Mouse (Mus musculus) spleen, adult 2 months (tissue): ENCODE data around the gene Gjb2. TPM values are rescaled to one million over a fixed set of nuclear protein-coding genes. Genes with fewer than 3 reads are reported as not detected.
"Not testable (repeated sequence)": the region's sequence is repeated elsewhere in the genome, so short reads cannot be mapped to it uniquely, and the experiment has no call there.

Experiments
- DNase-seq, 2 experiments: peaks; one replicate each; pipeline versions ENCODE4 v3.0.0 to v3.0.0-alpha.2; 2012 to 2021; ENCODE audit warnings: low spot score in 2 of 2, low read depth in 1 of 2
- H3K27ac ChIP-seq: fragments of 200-500 bp; 2 replicates; pipeline ENCODE4 v1.5.1; 2012; ENCODE audit warnings: low read length, inconsistent platforms; ENCODE audit not compliant: insufficient read depth
- H3K27me3 ChIP-seq: fragments of 200-500 bp; 2 replicates; pipeline ENCODE4 v1.6.1; 2012; ENCODE audit warnings: mild to moderate bottlenecking, moderate library complexity, low read length, inconsistent platforms; ENCODE audit not compliant: control insufficient read depth, insufficient read depth
- H3K36me3 ChIP-seq: fragments of 200-500 bp; 2 replicates; pipeline ENCODE4 v1.6.1; 2012; ENCODE audit warnings: mild to moderate bottlenecking, low read length, inconsistent platforms; ENCODE audit not compliant: control insufficient read depth, insufficient read depth
- H3K4me1 ChIP-seq: fragments of 200-500 bp; 2 replicates; pipeline ENCODE4 v1.6.1; 2011; ENCODE audit warnings: inconsistent platforms; ENCODE audit not compliant: control insufficient read depth, insufficient read depth, insufficient read length
- H3K4me3 ChIP-seq: fragments of 200-500 bp; 2 replicates; pipeline ENCODE4 v1.5.1; 2011; ENCODE audit warnings: mild to moderate bottlenecking, inconsistent platforms; ENCODE audit not compliant: insufficient read depth, insufficient read length; ENCODE audit errors: extremely low read depth
- CTCF ChIP-seq: fragments of 200-500 bp; IDR thresholded peaks from 2 replicates; pipeline ENCODE4 v1.5.1; 2011; ENCODE audit warnings: mild to moderate bottlenecking, inconsistent platforms; ENCODE audit not compliant: insufficient read depth, insufficient read length, insufficient replicate concordance; ENCODE audit errors: extremely low read depth
- POLR2A ChIP-seq: fragments of 200-500 bp; IDR thresholded peaks from 2 replicates; pipeline ENCODE4 v1.6.1; 2011; ENCODE audit warnings: low read depth, low read length, inconsistent platforms
- WGBS: fragments of 180-500 bp; shearing (Covaris S2); methylation state at CpG from one replicate; pipeline ENCODE4 v1.1.7; 2018; 5-methylcytosine and 5-hydroxymethylcytosine counted together
- polyA plus RNA-seq: library from polyadenylated mRNA; depleted of rRNA; stranded (reverse); fragments of >200 nt; gene quantifications from 2 replicates; pipeline ENCODE4 v1.2.3, GENCODE M21; 2012; rRNA removed

Gene Gjb2
- polyA plus RNA-seq, 1 experiment, result 0.49 TPM

DNA sequence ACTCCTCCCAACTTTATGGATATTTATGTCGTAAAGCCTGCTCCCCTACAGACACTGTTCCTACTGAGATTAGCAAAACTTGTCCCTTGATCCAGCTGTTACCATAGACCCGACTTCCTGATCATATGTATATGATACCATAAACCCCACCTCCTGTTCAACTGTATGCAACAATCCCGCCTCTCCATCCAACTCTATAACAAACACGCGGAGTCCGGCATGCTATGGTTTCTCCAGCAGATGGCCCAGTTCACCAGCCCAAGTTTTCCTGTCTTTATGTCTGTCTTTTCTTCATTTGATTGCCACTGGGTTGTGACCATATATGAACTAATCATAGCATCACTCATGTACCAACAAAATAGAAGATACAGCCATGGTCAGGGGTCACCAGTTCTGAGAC lies 29.0 kb downstream of the Gjb2 start:
- Histone ChIP-seq H3K27me3 (no peaks in the 10 kb centered on the region), H3K27ac (no peak overlapping the region), H3K4me3 (no peak overlapping the region), H3K4me1 (no peaks in the 10 kb centered on the region), H3K36me3 (no peaks in the 10 kb centered on the region)
- 83% methylated on average over 6 of the region's 6 CpGs for WGBS
- no peak for DNase-seq
- TF ChIP-seq CTCF, result no peak
- TF ChIP-seq POLR2A, result no peak

DNA sequence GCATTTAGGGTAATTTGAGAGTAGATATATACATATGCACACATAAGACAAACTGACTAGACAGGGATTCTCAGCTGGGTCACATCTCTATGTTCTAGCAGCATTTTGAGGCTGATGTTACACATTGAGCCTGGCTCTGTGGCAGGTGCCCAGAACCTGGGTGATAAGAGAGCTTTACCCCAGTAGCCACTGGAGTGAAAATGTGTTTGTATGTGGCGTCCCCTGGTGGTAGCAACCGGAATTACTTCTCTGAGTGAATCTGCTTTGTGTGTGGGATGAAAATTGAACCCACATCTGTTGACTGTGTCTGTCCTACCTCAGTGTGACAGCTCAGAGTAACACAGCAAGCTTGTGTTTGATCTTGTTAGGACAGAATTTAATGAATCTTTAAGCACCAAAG lies 34.6 kb downstream of the Gjb2 start:
- TF ChIP-seq CTCF, result 0 out of 2 replicates have a peak, but pooled peaks have one; percentile 9
- not testable (repeated sequence) for H3K4me1 ChIP-seq
- WGBS, result 1% methylated on average over 2 of the region's 2 CpGs

DNA sequence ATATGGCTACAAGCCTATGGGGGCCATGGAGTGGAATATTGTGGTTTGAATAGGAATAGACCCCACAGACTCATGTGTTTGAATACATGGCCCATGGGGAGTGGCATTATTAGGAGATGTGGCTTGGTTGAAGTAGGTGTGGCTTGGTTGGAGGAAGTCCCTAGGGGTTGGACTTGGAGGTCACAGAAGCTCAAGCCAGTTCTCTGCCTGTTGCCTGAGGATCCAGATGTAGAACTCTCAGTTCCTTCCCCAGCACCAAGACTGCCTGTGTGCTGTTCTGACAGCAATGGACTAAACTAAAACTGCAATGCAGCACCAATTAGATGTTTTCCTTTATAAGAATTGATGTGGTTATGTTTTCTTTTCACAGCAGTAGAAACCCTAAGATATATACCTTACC lies 38.4 kb downstream of the Gjb2 start:
- DNase-seq, result no peak
- Histone ChIP-seq H3K4me1 (no peaks in the 10 kb centered on the region), H3K27ac (no peak overlapping the region), H3K36me3 (no peaks in the 10 kb centered on the region), H3K4me3 (no peak overlapping the region), H3K27me3 (no peaks in the 10 kb centered on the region)
- TF ChIP-seq POLR2A (no peak), CTCF (no peak)

More for the DNA sequence above, 34.6 kb downstream of the Gjb2 start:
- H3K27ac ChIP-seq, H3K27me3 ChIP-seq, H3K36me3 ChIP-seq, H3K4me3 ChIP-seq: not testable (repeated sequence)
- peak in 1 of 2 experiments; percentile 9 for DNase-seq

GRCm38 (mm10) chr14:57060052-57060451 lies 44.5 kb downstream of the Gjb2 start:
- peak in 1 of 2 experiments; percentile 30 for DNase-seq
- not testable (repeated sequence) for H3K27me3 ChIP-seq, H3K27ac ChIP-seq, H3K36me3 ChIP-seq, H3K4me3 ChIP-seq, H3K4me1 ChIP-seq
- WGBS, result 0% methylated on average over 1 of the region's 1 CpGs
- peak; percentile 37; the same call in 1 of the 2 replicates for TF ChIP-seq CTCF

DNA sequence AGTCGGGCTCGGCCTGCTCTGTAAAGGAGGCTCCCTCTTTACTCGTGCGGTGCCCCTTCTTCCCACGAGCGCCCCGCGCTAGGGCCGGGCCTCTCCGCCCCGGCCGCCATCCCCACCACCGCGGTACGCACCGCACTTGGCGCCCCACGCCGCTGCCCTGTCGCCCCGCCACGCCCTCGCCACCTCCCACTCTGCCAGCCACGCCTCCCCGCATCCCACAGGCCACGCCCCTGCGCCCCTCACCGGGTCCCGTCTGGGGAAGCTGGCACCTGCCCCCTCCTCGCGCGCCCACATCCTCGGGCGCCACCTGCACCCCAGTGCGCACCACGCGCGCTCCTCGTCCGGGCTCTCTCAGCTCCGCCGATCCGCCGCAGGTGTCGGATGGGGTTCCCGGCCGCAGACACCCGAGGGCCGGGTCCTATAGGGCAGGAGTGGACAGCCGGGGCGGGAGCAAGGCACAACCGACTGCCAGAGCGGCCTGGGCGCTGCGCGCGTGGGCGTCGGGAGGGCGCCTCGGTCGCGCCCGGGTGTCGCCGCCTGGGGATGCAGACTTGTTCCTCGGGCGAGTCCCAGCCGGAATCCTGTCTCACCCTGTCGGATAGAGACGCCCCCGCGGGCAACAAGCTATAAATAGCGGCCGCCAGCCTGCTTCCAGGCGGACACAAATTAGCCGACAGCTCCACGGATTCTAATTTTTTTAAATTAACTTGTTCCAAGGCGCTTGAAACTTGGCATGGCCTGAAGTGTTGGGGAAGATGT lies 46.8 kb downstream of the Gjb2 start, which contains the start of gene Gja3:
Gene Gja3 (minus strand): TSS at position 538 of the 759 bp plus-strand sequence.
- TF ChIP-seq CTCF (no peak), POLR2A (no peak)
- Histone ChIP-seq H3K27me3 (peaks cover 4% of the 10 kb centered on the region), H3K4me3 (no peak within 1 kb of the TSS), H3K27ac (no peak within 1 kb of the TSS), H3K4me1 (peaks cover 4% of the 10 kb centered on the region; the same call in 1 of the 2 replicates), H3K36me3 (no peaks in the 10 kb centered on the region)
- DNase-seq, result no peak
- 3% methylated on average over 77 of the region's 79 CpGs for WGBS

GRCm38 (mm10) chr14:57057204-57057562 lies 47.3 kb downstream of the Gjb2 start:
- Histone ChIP-seq H3K4me3 (no peak overlapping the region), H3K4me1 (peaks cover 4% of the 10 kb centered on the region; the same call in 1 of the 2 replicates), H3K27me3 (peaks cover 4% of the 10 kb centered on the region), H3K27ac (no peak overlapping the region), H3K36me3 (no peaks in the 10 kb centered on the region)
- 10% methylated on average over 18 of the region's 19 CpGs for WGBS
- DNase-seq, result no peak
- no peak for TF ChIP-seq CTCF
- no peak for TF ChIP-seq POLR2A

DNA sequence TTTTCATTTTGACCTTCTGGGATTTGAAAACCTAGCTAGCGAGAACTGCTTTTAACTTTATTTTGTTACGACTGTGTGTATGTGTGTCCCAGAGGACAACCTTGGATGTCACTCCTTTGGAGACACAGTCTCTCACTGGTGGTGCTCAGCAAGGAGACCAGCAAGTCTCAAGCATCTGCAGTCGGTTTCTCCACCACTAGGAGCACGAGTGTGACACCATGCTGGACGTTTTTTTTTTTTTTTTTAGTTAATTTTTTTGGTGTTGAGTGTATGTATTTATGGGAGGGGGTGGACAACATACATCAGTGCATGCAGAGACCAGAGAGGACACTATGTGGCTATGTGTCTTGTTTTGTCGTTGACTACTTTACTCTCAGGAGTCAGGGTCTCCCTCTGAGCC lies 51.8 kb downstream of the Gjb2 start:
- WGBS, result 64% methylated on average over 6 of the region's 6 CpGs
- DNase-seq, result no peak
- Histone ChIP-seq H3K27ac (no peak overlapping the region), H3K27me3 (peaks cover 3% of the 10 kb centered on the region), H3K36me3 (no peaks in the 10 kb centered on the region), H3K4me1 (peaks cover 3% of the 10 kb centered on the region; the same call in 1 of the 2 replicates), H3K4me3 (no peak overlapping the region)
- TF ChIP-seq CTCF (no peak), POLR2A (no peak)

Other genes starting within 250 kb of the Gjb2 start
- 5.0 and 6.6 TPM in 2 replicates for gene Zmym2, start 218.0 kb downstream of the Gjb2 start, polyA plus RNA-seq
- not detected in 2 replicates for gene Gja3, start 46.6 kb downstream of the Gjb2 start, polyA plus RNA-seq
- not detected in 2 replicates for gene Gm4491, start 11.2 kb upstream of the Gjb2 start, polyA plus RNA-seq
- not detected in 2 replicates for gene Gjb6, start 28.9 kb upstream of the Gjb2 start, polyA plus RNA-seq